Mouse (Mus musculus) urinary bladder, postnatal 14 days (tissue): Measurements from ENCODE around the gene Wasf1.

Experiments
- DNase-seq: peaks from one replicate; pipeline ENCODE4 v3.0.0; 2021; ENCODE audit warnings: low spot score

Wasf1 gene

DNA sequence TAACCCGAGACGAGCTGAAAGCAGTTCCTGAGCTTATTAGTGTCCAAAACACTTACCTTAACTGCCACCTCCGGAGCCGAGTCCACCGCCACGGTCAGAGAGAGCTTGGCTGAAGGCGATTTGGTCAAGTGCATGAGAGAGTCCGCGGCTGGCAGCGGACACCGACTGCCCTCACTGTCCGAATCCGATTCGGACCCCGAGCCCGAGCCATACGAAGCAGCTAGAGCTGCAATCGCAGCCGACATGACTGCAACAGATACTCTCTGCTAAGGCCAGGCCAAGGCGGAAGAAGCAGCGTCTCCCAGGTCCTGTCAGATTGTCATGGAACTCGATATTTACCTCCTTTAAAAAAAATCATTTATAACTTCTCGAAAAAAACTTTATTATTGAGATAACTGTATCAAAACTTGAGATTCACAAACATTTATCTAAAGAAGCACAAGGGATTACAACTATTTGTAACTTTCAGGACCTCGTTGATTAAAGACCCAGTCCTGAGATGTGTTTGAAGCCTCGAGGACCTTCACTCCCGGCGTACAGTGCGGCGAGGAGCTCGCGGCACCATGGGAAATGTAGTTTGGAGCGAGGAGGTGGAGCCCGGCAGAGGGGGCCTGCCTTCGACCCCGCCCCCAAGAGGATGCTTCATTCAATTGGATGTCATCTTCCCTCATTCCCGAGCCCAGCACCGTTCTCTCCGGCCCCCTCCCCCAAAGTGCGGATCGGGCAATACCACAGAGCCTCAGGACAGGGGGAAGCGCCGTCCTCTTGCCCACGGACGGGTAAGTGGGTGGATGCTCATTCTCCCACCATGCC, at the start of gene Wasf1, which contains the start of gene Cdc40:
Gene Wasf1, plus strand, starts transcription at position 645 of the 813 bp plus-strand sequence.
Gene Cdc40, minus strand, starts transcription at position 481 of the 813 bp plus-strand sequence.
- DNase-seq = peak; percentile 95

DNA sequence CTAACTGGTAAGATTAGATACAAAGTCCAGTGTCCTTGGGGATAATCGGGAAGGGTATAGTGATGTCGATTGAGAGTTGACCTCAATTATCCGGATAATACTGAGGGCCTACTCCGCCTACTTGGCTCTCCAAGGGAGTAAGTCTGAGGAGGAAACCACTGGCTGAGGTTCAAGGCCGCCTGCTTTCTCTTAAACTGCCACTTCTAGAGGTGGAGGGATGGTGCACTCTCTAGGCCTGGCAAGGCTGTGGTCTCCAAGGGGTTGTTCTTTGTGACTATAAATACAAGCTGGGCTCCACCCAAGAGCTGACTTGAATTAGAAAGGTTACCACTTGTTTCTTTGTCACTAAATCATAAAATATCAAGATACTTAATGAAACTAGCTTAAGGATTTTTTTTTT, 43.2 kb upstream of the Wasf1 start:
- peak; percentile 26 for DNase-seq

DNA sequence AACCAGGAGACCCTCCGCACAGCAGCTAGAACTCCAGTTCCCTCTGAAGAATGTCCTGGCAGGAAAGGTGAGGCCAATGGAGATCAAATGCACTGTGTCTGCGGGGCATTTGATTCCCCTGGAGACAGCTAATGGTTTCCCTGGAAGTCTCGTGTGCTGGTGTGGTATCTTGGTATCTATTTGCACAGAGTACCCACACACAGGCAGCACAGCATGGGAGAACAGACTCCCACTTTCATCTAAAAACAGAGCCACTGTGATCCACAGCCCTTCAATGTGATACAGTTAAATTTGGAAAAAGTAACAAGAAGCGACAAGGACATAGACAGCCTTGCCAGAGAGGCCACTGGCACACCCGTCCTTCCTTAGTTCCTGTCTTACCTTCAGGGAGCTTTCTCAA, 39.4 kb upstream of the Wasf1 start:
- DNase-seq = no peak

DNA sequence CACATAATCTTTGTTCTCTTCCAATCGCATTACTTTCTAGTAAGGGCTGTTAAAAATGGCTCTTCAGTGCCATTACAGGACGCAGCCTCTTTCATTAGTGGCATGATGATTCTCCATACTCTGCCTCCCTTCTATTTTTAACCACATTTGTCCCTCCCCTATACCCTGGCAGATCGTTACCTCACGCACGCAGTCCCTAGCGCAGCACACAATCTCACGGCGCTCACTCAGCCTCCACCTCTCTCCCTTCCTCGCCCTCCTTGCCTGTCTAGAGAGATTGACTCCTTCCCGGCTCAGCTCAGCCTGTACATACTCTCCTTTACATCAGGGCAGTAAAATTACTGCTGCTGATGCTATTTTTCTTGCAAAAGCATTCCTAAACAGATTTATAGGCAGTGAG, 38.7 kb upstream of the Wasf1 start:
- DNase-seq = no peak

DNA sequence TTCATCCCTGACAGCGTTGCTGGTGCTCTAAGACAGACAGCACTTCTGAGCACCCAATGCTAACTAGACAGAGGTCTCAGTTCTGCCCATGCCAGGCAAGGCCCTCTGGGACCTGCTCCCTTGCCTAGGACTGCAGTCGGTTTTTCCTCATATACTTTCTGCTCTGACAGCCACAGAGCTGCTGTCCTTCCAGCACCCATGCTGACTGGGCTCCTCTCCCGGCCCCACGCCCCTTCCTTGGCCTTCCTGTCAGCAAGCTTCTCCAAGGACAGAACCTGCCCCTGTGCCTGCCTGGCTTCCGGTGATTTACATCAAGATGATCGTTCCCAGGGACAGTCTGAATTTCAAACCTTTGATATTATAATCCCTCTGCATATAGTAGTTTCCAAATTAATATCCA, 37.6 kb upstream of the Wasf1 start:
- DNase-seq = no peak

DNA sequence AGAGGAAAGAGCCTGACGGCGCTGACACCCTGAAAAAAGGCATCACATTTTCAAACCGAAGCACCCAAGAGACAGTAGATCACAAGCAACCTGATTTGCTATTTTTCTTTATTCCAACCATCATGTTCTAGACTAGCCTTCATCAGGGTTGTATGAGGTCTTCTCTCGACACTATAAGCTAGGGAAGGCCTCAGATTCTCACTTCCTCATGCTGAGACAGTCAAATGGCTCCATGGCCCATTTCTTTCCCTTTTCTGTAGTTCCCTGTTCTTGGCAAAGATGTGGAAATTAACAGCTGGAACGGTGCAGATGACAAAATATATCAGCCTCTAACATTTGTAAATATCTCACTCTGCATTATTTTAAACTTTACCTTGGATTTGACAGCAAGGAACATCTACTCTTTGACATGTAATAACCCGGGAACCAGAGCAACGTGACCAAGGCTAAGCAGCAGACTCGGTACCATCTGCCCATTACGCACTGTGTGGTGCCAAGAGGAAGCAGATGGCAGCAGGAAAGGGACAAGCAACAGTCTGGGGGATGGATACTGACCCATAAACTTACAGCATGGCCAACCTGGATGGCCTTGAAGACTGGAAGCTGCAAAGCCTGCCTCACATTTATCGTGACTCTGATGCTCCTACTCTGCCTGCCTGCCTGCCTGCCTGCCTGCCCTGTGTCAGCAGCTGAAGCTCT, 36.0 kb upstream of the Wasf1 start:
- DNase-seq = no peak

DNA sequence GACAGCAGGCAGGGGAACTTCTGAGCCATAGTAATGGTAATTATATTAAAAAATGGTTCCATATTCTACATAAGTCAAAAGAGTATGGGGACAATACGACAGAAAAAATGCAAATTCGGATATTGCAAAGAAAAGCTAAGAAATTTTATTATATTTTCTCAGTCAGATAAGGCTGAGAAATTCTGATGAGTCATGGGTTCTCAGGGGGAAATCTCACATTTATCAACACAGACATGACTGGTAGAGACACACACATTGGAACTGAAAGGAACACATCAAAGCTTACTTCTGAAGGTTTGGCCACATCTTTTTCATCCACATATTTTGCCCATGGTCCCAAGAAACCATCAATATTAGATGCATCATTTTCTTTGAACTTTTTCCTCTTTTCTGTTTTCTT, 32.6 kb upstream of the Wasf1 start:
- no peak for DNase-seq

DNA sequence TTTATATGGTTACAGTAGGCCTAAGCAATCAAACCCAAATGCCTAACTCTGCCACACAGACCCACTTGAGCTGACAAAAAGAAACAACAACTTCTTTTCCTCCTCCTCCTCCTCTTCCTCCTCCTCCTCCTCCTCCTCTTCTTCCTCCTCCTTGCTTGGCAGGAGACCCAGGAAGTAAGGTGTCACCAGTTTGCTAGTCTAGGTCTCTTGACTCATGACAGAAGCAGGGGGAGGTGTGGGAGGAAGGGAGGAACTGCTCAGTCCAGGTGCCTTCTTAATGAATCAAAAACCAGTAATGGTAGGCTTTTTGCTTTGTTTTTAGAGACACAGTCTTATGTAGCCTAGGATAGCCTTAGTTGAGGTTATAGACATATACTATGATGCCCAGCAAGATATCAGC, 32.1 kb upstream of the Wasf1 start:
- no peak for DNase-seq

DNA sequence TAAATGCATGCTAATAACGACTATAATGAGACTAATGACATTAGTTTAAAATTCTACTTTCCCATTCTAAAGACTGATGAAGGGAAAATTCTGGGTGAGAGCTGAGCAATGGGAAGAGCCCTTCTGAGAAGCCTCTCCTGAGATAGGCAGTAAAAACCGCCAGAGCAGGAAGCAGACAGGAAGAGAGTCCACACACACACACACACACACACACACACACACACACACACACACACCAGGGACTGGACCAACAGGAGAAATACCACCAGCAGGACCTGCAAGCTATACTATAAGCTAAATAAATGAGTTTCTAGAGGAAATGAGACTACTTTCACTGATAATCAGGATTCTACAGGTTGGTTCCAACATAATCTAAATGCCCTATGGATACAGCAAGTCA, 27.7 kb upstream of the Wasf1 start:
- no peak for DNase-seq

DNA sequence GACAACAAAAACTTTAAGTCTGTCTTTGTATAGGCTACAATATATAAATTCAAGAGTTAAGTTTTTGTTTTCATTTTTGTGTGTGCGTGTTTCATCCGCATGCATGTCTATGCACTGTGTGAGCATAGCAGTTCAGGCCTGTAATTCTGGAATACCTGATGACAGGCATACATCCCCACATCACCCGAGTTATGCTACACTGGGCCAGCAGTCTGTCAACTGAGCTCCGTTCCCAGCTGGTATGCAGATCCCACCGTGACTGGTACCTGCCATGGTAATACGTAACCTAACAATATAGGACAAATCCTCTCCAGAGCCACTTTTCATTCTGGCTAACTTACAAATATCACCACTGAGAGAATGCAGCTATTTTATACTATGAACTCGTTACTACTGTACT, 26.6 kb upstream of the Wasf1 start:
- DNase-seq = no peak

DNA sequence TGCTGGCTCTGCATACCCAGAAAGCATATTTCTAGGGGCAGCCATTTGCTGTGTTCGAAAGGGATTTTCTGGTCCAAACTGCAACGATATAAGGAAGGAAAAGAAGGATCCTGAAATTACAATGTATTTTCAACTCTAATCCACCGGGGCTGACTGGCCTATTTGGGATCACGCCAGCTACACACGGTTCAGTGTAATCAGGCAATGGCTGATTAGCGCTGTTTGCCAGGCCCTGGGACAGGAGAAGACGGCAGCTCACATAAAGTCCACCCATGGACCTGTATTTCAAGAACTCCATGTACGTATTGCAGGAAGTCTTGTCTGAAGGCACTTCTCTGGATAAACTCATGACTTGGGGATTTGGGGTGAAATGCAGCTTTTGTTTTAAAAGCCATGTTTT, 25.7 kb upstream of the Wasf1 start:
- DNase-seq = no peak

DNA sequence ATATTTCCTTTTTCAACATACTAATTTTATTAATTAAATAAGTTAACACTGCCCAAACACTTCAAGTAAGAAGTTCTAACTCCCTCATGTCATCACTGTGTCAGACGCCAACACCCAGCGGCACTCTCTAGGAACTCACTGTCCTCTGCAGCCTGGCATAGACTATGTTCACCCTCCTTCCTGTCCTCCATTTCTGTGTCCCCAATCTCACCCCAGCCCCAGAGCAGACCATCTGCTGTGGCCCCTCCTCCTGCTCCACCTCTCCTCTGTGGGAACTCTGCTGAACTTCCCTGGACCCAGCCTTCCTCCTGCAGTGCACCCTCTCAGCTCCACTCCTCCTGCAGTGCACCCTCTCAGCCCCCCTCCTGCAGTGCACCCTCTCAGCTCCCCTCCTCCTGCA, 15.2 kb upstream of the Wasf1 start:
- no peak for DNase-seq

DNA sequence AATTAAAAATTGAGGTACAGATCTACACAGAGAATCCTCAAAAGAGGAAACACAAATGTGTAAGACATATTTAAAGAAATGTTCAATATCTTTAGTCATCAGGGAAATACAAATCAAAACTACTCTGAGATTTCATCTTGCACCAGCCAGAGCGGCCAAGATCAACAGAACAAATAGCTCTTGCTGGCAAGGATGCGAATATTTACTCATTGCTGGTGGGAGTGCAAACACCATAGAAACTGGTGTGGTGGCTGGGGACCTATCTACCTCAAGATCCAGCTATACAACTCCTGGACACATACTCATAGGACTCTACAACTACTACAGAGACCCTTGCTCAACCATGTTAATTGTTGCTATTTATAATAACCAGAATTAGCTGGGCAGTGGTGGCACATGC, 12.0 kb upstream of the Wasf1 start:
- DNase-seq = peak; percentile 13

DNA sequence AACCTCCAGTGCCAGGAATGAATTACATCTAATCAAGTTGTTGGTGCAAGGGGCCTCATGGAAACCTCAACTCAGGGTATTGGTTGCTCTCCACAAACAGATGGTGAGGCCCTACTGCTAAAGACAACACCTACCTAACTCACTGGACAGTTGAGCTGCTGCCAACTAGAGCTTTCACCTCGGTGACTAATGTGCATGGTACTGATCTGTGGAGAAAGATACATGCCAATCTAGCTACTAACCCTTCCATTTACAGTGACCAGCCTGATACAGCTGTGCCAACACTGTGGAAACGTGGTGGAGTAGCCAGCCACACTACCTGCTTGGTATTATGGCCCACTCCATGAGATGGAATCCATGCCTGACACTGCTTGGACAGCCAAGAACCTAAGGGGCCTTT, 11.2 kb upstream of the Wasf1 start:
- peak; percentile 7 for DNase-seq

DNA sequence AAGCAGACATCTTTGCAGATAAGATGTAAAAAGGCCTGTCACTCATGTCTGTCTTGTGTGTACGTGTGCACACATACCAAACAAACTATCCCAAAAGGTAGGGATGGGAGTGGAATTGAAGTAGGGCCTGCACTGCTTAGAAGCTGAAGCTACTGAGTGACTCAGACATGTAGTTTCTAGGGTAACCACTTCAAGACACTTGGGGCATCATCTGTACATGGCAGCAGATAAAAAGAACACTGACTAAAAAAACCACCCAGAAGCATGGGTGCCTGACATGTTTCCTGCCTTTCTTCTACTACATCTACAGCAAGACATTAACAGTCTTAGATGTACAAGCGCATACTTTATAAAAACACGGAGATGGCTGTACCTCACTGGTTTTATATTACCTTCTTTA, 5.0 kb upstream of the Wasf1 start:
- no peak for DNase-seq

DNA sequence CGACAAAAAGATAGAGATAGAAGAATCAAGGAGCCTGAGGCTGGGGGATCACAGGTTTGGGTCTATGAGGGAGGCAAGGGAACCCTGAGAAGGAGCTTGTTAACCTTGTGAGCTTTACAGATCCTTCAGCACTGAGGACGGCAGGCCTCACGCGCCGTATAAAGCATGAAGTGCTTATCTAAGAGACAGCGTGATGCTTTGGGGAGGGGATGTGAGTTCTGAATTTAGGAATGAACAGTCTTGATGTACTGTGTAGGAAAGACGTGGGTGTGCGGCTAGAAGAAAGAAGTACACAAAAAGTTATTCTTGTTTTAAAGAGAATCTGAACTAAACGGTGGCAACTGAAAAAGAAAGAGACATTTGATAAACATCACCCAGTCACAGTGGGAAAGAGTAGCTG, 3.3 kb upstream of the Wasf1 start:
- DNase-seq = no peak

DNA sequence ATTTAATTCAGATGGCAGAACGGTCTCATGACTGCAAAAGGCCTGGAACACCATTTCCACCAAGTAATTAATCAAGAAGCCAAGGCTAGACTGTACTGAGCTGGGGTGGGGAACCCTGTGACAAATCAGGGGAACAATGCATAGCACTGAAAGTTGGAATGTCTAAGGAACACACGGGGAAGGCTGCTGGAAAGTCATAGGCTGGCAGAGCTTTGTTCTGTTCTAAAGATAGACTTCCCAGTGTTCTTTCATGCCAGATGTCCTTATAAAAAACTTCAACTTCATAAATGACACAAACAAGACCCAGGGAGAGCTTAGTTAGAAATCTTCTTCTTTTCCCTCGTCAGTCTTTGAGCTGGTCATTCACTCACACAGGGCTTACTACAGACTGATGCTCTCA, 2.0 kb upstream of the Wasf1 start:
- DNase-seq = no peak

DNA sequence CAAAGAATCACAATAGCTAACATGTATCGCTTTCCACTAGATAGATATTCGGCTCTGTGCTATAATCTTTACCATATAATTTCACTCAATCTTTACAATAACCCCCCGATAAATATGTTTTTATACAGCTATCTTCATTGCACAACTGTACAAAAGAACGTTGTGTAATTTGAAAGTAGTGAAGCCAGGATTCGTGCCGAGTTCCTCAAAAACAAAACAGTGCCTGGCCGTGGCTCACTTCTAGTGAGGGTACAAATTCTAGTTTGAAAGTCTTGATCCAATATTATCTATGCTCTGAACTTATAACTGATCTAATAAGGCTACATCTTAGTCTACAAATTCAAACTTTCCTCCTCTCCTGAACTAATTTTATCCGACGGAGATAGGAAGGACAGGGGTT, 942 bp upstream of the Wasf1 start:
- no peak for DNase-seq

DNA sequence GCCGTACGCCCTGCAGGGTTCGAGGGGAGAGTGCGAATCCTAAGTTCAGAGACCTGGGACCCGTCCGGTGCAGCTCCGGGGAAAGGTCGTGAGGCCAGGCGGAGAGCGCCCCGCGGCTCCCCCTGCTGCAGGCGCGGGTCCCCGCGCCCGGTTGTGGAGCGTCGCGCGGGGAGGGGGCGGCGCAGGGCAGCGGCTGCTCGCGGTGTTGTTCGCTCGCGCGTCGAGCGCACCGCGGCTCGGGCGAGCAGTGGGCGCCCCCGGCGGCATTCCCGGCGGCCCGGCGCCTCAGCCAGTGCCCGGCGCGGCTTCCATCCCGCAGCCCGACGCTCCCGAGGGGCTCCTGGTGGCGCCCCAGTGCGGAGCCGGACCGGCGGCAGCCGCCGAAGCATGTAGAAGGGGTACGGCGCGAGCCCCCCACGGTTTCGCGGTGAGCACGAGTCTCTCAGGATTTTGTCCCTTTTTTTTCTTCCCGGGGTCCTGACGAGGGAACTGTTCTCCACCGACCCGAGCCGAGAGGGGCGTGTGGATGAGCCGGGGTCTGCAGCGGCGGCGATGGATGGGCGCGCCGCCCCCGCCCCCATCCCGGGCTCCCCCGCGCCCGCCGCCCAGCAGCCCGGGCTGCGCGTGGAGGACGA, 486 bp downstream of the Wasf1 start:
- peak; percentile 4 for DNase-seq

DNA sequence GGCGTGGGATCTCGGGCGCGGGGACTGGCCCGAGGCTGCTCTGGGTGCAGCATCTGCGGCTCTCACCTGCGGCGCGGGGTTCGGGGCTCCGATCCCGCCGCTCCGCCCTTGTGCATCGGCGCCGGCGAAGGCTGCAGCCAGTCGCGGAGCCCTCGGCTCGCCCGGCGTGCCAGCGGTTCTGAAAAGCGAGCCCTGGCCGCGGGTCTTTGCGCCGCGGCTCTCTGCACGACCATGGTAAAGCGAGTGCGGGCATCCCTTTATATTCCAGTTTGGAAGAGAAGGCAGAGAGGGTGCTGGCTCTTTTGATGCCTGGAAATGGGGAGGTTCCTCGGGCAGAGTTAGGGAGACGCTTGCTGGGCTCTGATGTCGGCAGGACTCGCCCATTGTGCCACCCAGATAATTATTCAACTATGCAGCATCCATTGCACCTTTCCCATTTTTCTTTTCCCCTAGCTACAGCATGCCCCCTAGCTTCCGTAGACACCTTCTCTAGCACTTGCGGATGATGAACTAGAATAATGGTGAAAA, 1.1 kb downstream of the Wasf1 start:
- peak; percentile 10 for DNase-seq

DNA sequence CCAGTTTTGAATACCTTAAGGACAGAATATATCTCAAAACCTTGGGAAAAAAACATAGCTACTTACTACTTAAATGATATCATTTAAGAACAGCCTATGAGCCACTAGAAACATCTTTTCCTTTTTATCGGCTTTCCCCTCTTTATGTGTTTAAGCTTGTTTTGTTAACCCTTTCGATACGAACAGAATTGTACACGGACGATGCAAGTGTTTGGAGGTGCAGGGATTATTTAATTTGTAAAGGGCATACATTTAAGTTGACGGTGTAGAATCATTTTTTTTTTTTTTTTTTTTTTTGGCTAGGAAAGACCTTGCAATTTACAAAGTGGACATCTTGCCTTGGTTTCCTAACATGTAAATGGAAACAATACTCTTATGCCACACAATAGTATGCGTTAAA, 2.2 kb downstream of the Wasf1 start:
- no peak for DNase-seq

DNA sequence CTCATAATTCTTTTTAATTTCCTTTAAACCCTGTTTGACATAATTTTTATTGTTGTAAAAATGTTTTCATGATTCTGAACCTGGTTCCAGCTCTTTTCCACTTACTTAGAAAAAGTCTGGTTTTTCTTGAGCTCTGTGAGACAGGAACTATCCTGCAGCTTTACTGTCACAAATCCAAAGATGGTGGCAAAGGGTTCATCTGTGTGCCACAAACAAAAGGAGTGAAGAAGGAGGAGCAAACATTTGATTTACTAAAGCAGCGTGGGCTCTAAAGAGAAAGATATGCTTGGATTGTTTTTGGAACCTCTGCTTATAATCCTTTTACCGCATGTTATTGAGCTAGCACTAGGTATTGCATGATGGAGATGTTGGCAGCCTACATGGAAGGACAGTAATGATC, 4.0 kb downstream of the Wasf1 start:
- no peak for DNase-seq

DNA sequence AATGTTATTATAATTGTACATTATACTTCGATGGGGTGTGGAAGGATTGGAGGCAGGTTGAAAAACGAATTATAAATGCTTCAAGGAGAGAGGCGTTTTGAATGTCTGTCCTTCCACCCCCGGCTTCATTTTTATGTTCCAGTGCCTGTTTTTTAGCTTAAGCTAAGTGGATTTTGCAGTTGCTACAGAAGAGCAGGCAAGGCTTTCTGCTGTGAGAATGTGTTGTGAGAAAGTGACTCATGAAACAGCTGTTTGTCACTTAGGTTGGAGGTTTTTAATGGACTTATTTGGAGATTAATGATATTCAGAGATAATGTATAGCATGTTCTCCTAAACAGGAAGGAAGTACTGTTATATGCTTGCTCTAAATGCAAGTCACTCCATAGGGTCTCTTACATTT, 5.9 kb downstream of the Wasf1 start:
- DNase-seq = no peak
